ENCODE assay signal across 21 mouse cellular contexts in genomic region chr15:12202456-12202855, GRCm38 (mm10). TPM values are rescaled to one million over a fixed set of nuclear protein-coding genes. Genes with fewer than 3 reads are reported as not detected.
A peak's percentile ranks its signal among the peaks of the same experiment; 100 is the strongest.
DNase-seq lines count a peak whose midpoint lies in the region; ATAC-seq and TF ChIP-seq lines count a peak whose summit lies in the region.
"Had no signal": no experiment of that assay in that cellular context is flagged by ENCODE, and none has a peak within 500 bp of the region (broad histone marks: within the 10 kb centered on the region; RNA-seq: fewer than 3 reads in every experiment).

No protein-coding gene starts in this region.

- DNase-seq in cerebellum, adult 11-12 months, result peak; percentile 19
- DNase-seq in cerebellum, postnatal 25 days, result no peak
- no peak for DNase-seq in liver, embryonic 13.5 days
- DNase-seq in liver (no peak), MEL (ENCODE audit: low read depth, low spot score) (peak; percentile 26), MN1 (ENCODE audit: low spot score) (no peak)
- no peak for DNase-seq in layer of hippocampus, postnatal 10 days (ENCODE audit: low spot score in 2 of 2)
- DNase-seq: adrenal gland, postnatal 10 days; B cell, adult 2 months; cerebellum, adult 18-20 months; cerebellum, postnatal 10 days; gastrocnemius, postnatal 36 days; heart, adult 18-20 months; heart, postnatal 10 days had no signal

- H3K27ac ChIP-seq in liver, embryonic 13.5 days, result peak overlapping the region; percentile 36; the same call in 1 of the 2 replicates
- H3K27ac ChIP-seq in MEL (ENCODE audit: control insufficient read depth, low read depth, low read length), result no peak overlapping the region
- H3K27ac ChIP-seq: embryonic facial prominence, embryonic 12.5 days; forebrain, embryonic 15.5 days; heart, embryonic 10.5 days; hindbrain, embryonic 13.5 days; hindbrain, postnatal 0 days had no signal

- no peaks in the 10 kb centered on the region for H3K36me3 ChIP-seq in liver, embryonic 13.5 days
- H3K36me3 ChIP-seq in MEL (ENCODE audit: control insufficient read depth in 1 of 2, insufficient read depth in 2 of 2, low read length in 2 of 2), result peaks cover 0 to 16% of the 10 kb centered on the region in 2 experiments; a peak in 3 of 4 replicates
- H3K36me3 ChIP-seq: embryonic facial prominence, embryonic 12.5 days; forebrain, embryonic 15.5 days; heart, embryonic 10.5 days; hindbrain, embryonic 13.5 days had no signal

- H3K4me2 ChIP-seq in liver, embryonic 13.5 days, result no peak overlapping the region
- H3K4me2 ChIP-seq: embryonic facial prominence, embryonic 12.5 days; forebrain, embryonic 15.5 days; hindbrain, embryonic 13.5 days had no signal

- H3K79me2 ChIP-seq in MEL (ENCODE audit: control insufficient read depth, insufficient read depth, low read length, poor library complexity), result peaks cover 23% of the 10 kb centered on the region

- no peak for TF ChIP-seq CTCF in MEL (IDR thresholded peaks at IDR 0.05 in 2 of 3, conservative IDR thresholded peaks at IDR 0.05 in 1 of 3; ENCODE audit: control insufficient read depth in 1 of 3, insufficient read depth in 1 of 3, low read depth in 2 of 3, low read length in 3 of 3, poor library complexity in 1 of 3, severe bottlenecking in 1 of 3)

- H3K9me3 ChIP-seq in liver, embryonic 13.5 days (replicated peaks), result no peaks in the 10 kb centered on the region
- H3K9me3 ChIP-seq in MEL (replicated peaks; ENCODE audit: insufficient read depth, low read length), result no peaks in the 10 kb centered on the region
- H3K9me3 ChIP-seq: embryonic facial prominence, embryonic 12.5 days; forebrain, embryonic 15.5 days; G1E; heart, embryonic 10.5 days; hindbrain, embryonic 13.5 days had no signal

- 76% methylated on average over 3 of the region's 3 CpGs for WGBS in liver, embryonic 13.5 days (ENCODE audit: insufficient replicate concordance)

- peak overlapping the region; percentile 13; the same call in 1 of the 2 replicates for H3K9ac ChIP-seq in liver, embryonic 13.5 days
- H3K9ac ChIP-seq in MEL (ENCODE audit: control insufficient read depth, low read depth, low read length, poor library complexity, severe bottlenecking), result no peak overlapping the region
- H3K9ac ChIP-seq: embryonic facial prominence, embryonic 12.5 days; forebrain, embryonic 15.5 days; hindbrain, embryonic 13.5 days had no signal

- no peak for ATAC-seq in liver, embryonic 13.5 days (ENCODE audit: low read depth)
- ATAC-seq: CD4-positive, CD25-positive, alpha-beta regulatory T cell, adult 4 months; forebrain, embryonic 15.5 days; hindbrain, postnatal 0 days had no signal

- TF ChIP-seq RAD21 in MEL (IDR thresholded peaks at IDR 0.05; ENCODE audit: low read depth, low read length), result no peak

- H3K27me3 ChIP-seq in liver, embryonic 13.5 days, result no peaks in the 10 kb centered on the region
- H3K27me3 ChIP-seq in MEL (ENCODE audit: control insufficient read depth in 1 of 2, insufficient read depth in 2 of 2, low read length in 2 of 2), result no peaks in the 10 kb centered on the region
- H3K27me3 ChIP-seq: embryonic facial prominence, embryonic 12.5 days; forebrain, embryonic 15.5 days; hindbrain, embryonic 13.5 days had no signal

- no peak overlapping the region for H3K4me3 ChIP-seq in liver, embryonic 13.5 days (replicated peaks)
- no peak overlapping the region for H3K4me3 ChIP-seq in MEL (ENCODE audit: control insufficient read depth in 1 of 2, insufficient read depth in 1 of 2, low read depth in 2 of 2, low read length in 2 of 2)
- H3K4me3 ChIP-seq: embryonic facial prominence, embryonic 12.5 days; forebrain, embryonic 15.5 days; heart, embryonic 10.5 days; hindbrain, embryonic 13.5 days had no signal

- no peak for TF ChIP-seq POLR2A in MEL (IDR thresholded peaks at IDR 0.05; ENCODE audit: control insufficient read depth in 1 of 2, insufficient read depth in 1 of 2, low read depth in 1 of 2, low read length in 2 of 2, poor library complexity in 1 of 2)

- no peak for TF ChIP-seq EP300 in MEL (IDR thresholded peaks at IDR 0.05; ENCODE audit: low read depth in 1 of 2, low read length in 2 of 2)

- peaks cover 41% of the 10 kb centered on the region for H3K4me1 ChIP-seq in liver, embryonic 13.5 days (replicated peaks)
- H3K4me1 ChIP-seq in MEL (ENCODE audit: control insufficient read depth in 1 of 2, insufficient read depth in 2 of 2, low read length in 2 of 2), result peaks cover 10 to 20% of the 10 kb centered on the region in 2 experiments; a peak in 3 of 4 replicates

TF ChIP-seq in MEL, 35 proteins besides CTCF, POLR2A, EP300 and RAD21:
- no peak for TF ChIP-seq RCOR1 (IDR thresholded peaks at IDR 0.05; ENCODE audit: low read depth, low read length)
- TF ChIP-seq UBTF (IDR thresholded peaks at IDR 0.05; ENCODE audit: borderline replicate concordance, insufficient read depth, low read depth, low read length), result no peak
- TF ChIP-seq MAFK (IDR thresholded peaks at IDR 0.05; ENCODE audit: borderline replicate concordance, low read depth, low read length), result no peak
- no peak for TF ChIP-seq ZMIZ1 (IDR thresholded peaks at IDR 0.05; ENCODE audit: low read depth, low read length)
- no peak for TF ChIP-seq ZC3H11A (IDR thresholded peaks at IDR 0.05; ENCODE audit: low read depth, low read length)
- TF ChIP-seq USF2 (IDR thresholded peaks at IDR 0.05; ENCODE audit: borderline replicate concordance in 1 of 2, insufficient read depth in 1 of 2, low read depth in 1 of 2, low read length in 2 of 2), result no peak
- TF ChIP-seq TBP (IDR thresholded peaks at IDR 0.05; ENCODE audit: low read depth, low read length), result no peak
- no peak for TF ChIP-seq ETS1 (IDR thresholded peaks at IDR 0.05; ENCODE audit: low read depth, low read length)
- TF ChIP-seq TAL1 (IDR thresholded peaks at IDR 0.05; ENCODE audit: low read length), result no peak
- TF ChIP-seq NRF1 (IDR thresholded peaks at IDR 0.05; ENCODE audit: insufficient read depth, low read depth, low read length, poor library complexity, severe bottlenecking), result no peak
- no peak for TF ChIP-seq MYC (IDR thresholded peaks at IDR 0.05; ENCODE audit: low read depth, low read length)
- no peak for TF ChIP-seq USF1 (IDR thresholded peaks at IDR 0.05; ENCODE audit: low read depth, low read length)
- no peak for TF ChIP-seq GABPA (IDR thresholded peaks at IDR 0.05; ENCODE audit: low read depth, low read length)
- TF ChIP-seq NELFE (IDR thresholded peaks at IDR 0.05; ENCODE audit: low read depth, low read length), result no peak
- no peak for TF ChIP-seq MYB (IDR thresholded peaks at IDR 0.05; ENCODE audit: low read depth, low read length)
- TF ChIP-seq GATA1 (IDR thresholded peaks at IDR 0.05; ENCODE audit: low read depth, low read length), result no peak
- no peak for TF ChIP-seq ZNF384 (IDR thresholded peaks at IDR 0.05; ENCODE audit: low read depth, low read length)
- TF ChIP-seq JUND (IDR thresholded peaks at IDR 0.05; ENCODE audit: low read depth, low read length), result no peak
- TF ChIP-seq SIN3A (IDR thresholded peaks at IDR 0.05; ENCODE audit: low read length), result no peak
- TF ChIP-seq ELF1 (IDR thresholded peaks at IDR 0.05; ENCODE audit: low read depth, low read length), result no peak

RNA-seq across cellular contexts. Expression of gene Mtmr12, which starts 2.4 kb away (rescaled TPM):
- 6.3 and 8.2 TPM in 2 replicates for polyA plus RNA-seq in liver, embryonic 13.5 days (2015; fragmentation: Nextera tagmentation; extraction: Ambion mirVana)
- total RNA-seq in MEL (2012; rRNA removed), result 14.3 and 18.0 TPM in 2 replicates
- 10 to 100 TPM in 1 of 2 experiments, not detected in 1; 38.2 TPM for polyA plus RNA-seq in MEL (2012; ENCODE audit: insufficient read depth in 1 of 2, insufficient read length in 2 of 2, low read depth in 1 of 2, low replicate concordance in 2 of 2, missing spikeins in 1 of 2)
- 10 to 100 TPM; 17.4 to 18.8 TPM for total RNA-seq in layer of hippocampus, postnatal 10 days (2021)

Comparison
In these comparisons a context has a peak if more than half of its experiments do, and no peak if none do; other contexts are left out.
1. DNase-seq: peak in cerebellum, adult 11-12 months (single experiment) and MEL (single experiment); none in cerebellum, postnatal 25 days (0 of 2), liver, embryonic 13.5 days (single experiment), liver (single experiment), MN1 (single experiment) and layer of hippocampus, postnatal 10 days (0 of 2).